Mouse (Mus musculus): ENCODE results near the gene Lysmd2.
"Not testable (repeated sequence)": the region's sequence is repeated elsewhere in the genome, so short reads cannot be mapped to it uniquely, and the experiment has no call there.

Lysmd2 gene

GRCm38 (mm10) chr9:75625556-75626307, at the start of gene Lysmd2:
Gene Lysmd2, plus strand, starts transcription at chr9:75625741.
- DNase-seq (ENCODE audit: low spot score in 2 of 2) = peak; percentile 35 to 45

DNA sequence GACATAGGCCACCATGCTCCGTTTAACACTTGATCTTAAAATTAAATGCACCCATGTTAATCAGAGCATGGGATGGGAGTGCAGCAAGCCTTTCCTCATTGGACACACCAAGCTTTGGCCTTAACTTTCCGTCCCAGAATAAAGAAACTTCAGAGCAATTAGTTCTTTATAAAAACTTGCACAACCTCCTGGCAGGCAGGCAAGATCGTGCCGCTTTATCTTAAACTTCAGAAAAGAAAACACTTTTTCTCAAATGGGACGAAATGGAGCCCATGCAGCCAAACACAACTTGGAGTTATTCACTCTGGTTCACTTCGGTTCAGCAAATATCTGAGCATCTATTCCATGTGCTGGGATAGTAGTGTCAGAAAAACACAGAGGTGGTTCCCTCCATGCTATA, 46.2 kb upstream of the Lysmd2 start:
- DNase-seq (ENCODE audit: low spot score in 2 of 2) = no peak

- no peak for DNase-seq (ENCODE audit: low spot score in 2 of 2)
Observed at GRCm38 (mm10) chr9:75581694-75582350, 43.7 kb upstream of the Lysmd2 start.

DNA sequence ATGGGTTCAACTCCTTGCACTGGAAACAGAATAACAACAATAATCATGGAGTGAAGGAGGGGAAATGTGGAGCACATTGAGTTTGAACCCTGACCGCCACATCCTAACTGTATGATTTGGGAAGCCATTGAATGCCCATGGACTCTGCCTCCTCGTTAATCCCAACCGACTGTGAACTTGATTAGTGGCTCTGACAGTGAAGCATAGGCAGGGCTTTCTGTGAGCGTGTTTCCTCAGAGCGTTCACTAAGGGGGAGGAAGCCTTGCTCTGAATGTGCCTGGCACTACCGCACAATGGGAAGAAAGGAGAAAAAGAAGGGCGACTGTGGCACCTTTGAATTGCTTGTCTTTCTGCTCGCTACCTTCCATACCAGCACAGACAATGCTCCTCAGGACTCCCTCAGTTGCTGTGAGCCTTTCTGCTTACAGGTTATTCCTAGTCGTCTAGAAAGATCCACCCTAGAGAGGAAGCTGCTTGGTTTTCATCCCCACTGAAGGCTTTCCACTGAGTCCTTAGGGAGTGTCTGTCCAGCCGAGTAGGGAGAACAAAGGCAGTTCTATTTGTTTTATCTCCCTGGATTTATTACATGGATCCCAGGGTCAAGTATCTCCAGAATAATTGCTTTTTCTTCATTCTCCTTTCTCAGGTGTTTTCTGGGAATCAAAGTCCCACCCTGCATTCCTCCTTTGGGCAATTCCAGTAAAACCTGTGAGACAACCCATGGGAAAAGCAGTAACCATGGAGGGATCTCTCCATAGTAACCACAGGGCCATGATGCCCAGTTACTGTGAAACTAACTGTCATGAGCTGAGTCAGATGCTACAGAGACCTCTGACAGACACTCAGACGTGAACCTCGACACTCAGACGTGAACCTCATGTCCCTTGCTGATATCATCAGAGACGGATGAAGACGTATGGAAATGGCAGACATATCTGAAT, 35.4 kb upstream of the Lysmd2 start:
- no peak for DNase-seq (ENCODE audit: low spot score in 2 of 2)

GRCm38 (mm10) chr9:75593481-75593880, 32.1 kb upstream of the Lysmd2 start:
- DNase-seq (ENCODE audit: low spot score in 2 of 2) = no peak

DNA sequence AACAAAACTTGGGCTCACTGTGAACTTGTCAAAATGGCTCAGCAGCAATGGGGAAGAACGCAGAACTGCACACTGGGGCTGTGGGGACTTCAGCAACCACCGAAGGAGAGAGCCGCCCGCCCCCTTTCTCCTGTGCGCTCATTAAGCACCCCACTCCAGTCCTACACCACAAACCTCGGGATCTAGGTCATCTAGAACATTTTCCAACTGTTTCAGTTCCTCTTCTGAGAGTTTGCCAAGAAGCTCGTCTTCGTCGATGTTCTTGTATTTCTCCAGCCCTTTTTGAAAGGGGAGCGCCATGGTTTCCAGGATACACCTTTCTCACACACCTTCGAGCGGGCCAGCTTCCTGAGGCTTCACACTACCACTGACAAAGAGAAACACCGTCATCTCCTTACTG, 28.5 kb upstream of the Lysmd2 start:
- no peak for DNase-seq (ENCODE audit: low spot score in 2 of 2)

DNA sequence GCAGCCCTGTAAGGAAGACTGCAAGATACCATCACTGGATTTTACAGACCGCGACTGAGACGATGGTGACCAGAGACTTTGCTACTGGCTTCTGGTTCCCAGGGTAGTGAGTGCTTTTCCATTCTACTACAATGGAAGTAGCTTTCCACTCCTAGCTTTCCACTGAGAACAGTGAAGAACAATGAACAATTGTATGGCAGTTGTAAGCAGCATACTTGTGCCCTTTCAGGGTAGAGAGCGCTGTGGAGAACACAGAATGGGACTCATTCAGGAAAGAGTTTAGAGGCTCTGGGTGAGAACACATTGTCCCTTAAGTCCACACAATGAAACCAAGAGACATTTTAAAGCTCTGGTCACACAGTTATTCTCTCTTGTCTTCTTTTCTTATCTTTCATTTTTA, 27.9 kb upstream of the Lysmd2 start:
- no peak for DNase-seq (ENCODE audit: low spot score in 2 of 2)

DNA sequence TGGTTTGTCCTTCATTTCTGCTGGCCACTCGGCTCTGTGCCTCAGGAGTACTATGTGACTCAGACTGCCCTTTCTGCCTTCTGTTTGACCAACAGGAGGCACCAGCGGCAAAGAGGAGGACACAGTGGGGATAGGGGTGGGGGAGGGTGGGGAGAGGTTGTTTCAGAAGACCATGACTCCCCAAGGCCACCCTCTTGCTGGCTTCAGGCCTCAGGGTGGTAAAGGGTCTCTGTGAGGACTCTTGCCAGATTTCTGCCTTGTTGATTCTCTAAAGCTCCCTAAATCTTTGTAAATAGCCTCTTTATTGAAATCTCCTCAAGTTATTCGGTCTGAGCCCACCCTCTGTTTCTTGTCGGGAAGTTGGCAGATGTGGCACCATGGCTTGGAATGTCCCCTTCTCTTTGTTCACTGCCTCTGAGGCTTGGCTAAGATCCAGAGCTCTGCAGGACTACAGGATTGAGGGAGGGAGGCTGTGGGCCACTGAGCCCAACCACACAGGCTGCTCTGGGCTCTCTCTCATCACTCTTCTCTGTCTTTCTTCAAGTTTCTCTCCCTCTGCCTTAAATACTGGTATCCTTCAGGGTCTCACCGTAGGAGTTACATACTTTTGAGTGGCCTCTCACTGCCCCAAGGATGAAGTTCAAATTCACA, 26.2 kb upstream of the Lysmd2 start:
- DNase-seq (ENCODE audit: low spot score in 2 of 2) = no peak

DNA sequence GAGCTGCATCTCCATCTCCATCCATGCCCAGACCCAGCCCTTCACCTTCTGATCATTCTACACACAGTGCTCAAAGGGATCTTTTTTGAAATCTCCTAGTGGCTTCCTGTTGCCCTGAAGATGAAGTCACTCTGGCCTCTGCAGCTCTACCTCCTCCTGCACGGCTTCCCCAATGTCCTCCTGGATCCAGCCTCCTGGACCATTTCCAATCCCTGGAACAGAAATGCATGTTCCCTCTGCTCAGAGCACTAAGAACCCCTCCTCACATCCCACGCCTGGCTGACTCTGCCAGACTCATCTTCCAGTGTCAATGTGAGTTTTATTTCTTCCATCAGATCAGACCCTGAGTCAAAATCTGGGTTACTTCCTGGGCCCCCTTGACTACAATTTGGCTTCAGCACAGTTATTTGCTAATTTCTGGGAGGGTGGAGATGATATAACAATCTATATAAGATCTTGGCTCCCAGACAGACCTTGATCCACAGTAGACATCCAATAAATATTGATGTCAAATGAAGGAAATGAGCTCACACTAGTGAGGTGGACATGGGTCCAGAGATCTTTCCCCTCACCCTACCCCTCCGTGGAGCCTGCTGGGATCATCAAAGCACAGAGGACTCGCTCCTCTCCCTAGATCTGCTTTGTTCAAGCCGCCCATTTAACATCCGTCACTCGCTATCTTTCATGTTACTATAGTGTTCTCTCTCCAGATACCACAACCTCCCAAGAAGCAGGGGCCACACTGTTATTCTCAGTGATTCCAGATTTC, 25.2 kb upstream of the Lysmd2 start:
- DNase-seq (ENCODE audit: low spot score in 2 of 2) = no peak

DNA sequence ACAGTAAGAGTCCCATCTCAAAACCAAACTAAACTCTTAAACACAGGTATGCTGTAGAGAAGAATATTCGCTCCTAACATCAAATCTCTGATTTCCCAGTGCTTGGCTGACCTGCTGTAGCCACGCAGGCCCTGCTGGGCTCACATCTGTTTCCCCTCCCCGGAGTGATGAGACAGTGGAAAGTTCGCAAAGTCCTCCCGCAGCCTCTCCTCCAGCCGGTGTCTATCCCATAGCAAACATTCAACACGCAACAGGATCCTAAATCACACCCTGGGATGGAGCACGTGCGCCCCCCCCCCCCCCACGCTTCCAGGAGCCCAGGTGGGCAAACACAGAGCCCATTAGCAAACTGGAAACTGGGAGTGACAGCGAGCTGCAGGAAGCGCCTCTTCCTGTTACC, 24.0 kb upstream of the Lysmd2 start:
- no peak for DNase-seq (ENCODE audit: low spot score in 2 of 2)

GRCm38 (mm10) chr9:75607496-75607895, 18.0 kb upstream of the Lysmd2 start:
- no peak for DNase-seq (ENCODE audit: low spot score in 2 of 2)

DNA sequence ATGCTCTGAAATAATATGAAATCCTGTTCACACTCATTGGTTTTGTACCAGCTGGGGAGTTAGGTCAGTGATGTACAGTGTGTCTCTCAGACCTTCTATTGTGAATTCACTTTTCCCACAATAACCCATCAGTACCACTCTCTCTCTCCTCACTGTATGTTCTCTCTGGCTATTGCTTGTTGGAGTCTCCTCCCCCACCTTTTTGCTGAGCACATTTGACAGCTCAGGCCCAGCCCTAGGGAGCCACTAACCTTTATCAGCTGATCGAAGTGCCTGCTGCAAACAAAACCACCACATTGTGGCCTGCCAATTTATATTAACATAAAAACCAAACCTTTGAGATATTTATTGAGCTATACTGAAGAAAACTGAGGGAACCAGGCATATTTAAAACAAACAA, 16.0 kb upstream of the Lysmd2 start:
- no peak for DNase-seq (ENCODE audit: low spot score in 2 of 2)

DNA sequence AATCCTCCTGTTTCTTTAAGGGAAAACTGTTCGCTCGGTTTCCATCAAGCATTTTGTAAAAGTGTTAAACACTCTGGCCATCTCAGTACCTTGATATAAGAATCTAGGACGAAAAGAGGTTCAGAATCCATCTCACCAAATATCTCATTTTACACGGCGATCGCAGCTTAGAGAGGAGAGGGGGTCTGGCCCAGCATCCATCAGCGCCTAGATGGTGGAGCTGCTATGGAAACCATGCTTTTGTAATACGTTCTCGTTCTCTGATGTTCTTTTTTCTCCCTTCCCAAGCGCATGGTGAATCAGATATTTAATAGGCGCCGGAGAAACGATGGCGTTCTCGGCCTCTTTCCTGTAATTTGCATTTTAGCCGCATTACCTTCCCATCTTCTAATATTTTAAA, 15.6 kb upstream of the Lysmd2 start:
- DNase-seq (ENCODE audit: low spot score in 2 of 2) = no peak

DNA sequence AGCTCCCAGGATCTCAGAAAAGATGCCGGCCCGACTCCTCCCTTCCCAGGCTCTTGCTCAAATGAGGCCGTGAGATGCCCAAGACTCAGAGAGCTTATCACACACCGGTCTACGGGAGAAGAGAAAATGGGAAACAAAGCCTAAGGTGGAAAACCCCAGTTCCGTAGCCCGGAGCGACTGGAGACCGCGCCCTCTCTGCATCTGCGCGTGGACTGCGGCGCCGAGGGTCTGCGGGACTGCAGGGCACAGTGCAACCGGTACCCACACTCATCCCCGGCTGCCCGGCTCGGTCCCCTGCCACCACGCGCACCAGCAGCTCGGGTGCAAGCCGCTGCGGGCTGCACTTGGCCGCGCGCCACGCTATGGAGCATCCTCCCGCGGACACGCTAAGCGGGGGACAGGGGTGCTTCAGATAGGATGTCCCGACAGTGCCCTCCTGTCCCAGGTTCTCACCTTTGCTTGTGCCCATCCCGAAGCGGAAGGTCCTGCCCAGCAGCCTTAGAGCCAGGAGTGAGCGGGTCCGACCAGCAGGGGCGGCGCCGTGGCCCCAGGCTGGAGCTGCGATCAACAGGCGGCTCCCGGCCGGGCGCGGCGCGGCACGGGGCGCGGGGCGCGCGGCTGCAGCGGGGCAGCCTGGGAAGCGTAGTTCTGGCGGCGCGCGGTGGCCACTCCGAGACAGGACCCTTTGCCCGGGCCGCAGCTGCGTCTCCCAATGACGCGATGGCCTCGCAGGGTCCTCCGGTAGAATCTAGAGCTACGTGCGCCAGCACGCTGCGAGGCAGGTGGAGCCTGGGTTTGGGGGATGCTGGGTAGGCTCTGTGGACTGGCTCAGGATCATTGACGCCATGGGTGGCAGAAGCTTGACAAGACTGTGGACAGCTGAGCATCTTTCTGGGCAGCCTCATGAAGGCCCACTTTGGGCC, 14.7 kb upstream of the Lysmd2 start, which contains the start of gene Tmod2:
Gene Tmod2, minus strand, starts transcription at position 755 of the 923 bp plus-strand sequence.
- DNase-seq (ENCODE audit: low spot score in 2 of 2) = peak; percentile 64 to 67

DNA sequence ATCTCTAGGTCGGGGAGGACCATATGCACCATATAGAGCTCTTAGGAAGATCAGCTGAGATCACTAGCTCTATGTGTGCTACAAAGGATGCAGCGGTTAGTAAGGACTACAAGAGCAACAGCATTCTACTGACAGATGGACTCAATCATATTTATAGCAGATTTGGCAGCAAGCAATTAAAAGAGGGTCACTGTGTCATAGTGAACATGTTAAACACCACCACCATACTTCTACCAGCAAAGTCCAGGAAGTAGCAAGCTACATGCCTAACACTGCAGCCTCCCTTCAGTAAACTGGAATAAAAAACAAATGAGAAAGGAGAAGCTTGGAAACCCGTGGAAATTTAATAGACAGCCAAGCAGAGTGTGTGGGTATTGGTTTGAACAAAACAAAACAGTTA, 9.0 kb upstream of the Lysmd2 start:
- no peak for DNase-seq (ENCODE audit: low spot score in 2 of 2)

GRCm38 (mm10) chr9:75618836-75619400, 6.6 kb upstream of the Lysmd2 start:
- DNase-seq (ENCODE audit: low spot score in 2 of 2) = no peak

DNA sequence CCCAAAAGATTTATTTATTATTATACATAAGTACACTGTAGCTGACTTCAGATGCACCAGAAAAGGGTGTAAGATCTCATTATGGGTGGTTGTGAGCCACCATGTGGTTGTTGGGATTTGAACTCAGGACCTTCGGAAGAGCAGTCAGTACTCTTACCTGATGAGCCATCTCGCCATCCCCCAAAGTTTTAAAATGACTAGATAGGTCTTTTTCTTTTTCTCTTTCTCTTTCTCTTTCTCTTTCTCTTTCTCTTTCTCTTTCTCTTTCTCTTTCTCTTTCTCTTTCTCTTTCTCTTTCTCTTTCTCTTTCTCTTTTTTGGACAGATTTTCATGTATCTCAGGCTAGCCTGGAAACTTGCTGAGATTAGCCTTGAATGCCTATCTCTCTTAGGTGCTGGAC, 5.8 kb upstream of the Lysmd2 start:
- not testable (repeated sequence) for DNase-seq (ENCODE audit: low spot score in 2 of 2)

DNA sequence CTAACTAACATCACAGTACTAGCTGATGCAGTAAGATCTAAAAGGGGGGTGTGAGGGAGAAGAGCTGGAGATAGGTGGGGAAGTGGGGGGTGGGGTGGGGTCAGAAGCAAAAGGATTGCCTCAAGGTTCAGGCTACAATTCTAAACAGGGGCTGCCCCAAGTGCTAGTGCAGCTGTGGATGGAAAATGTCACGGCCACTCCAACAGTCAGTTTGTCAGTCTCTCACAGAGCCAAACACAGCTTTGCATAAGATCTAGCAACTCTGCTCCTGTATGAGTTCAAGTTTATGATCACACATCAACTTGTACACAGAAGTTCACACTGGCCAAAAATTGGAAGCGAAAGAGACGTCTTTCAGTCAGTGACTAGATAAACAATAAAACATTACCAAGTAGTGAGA, 4.1 kb upstream of the Lysmd2 start:
- no peak for DNase-seq (ENCODE audit: low spot score in 2 of 2)

GRCm38 (mm10) chr9:75624983-75625555, 472 bp upstream of the Lysmd2 start:
- DNase-seq (ENCODE audit: low spot score in 2 of 2) = no peak
